8 mouse cellular contexts compared by ENCODE assay signal in genomic region chr1:75052091-75052490, GRCm38 (mm10).
DNase-seq lines count a peak whose midpoint lies in the region.

No protein-coding gene starts in this region.

- DNase-seq in cerebellum, adult 18-20 months = peak; percentile 21 to 26
- DNase-seq in cerebellum, adult 11-12 months = no peak
- peak; percentile 15 for DNase-seq in layer of hippocampus, adult 11-12 months (ENCODE audit: low spot score)
- no peak for DNase-seq in layer of hippocampus, adult 9-10 months (ENCODE audit: low spot score)
- DNase-seq in NIH3T3 (ENCODE audit: low read depth) = peak; percentile 88
- DNase-seq in lung, postnatal 14 days = peak; percentile 31
- no peak for DNase-seq in urinary bladder, postnatal 4 days (ENCODE audit: low spot score in 2 of 2)
- no peak for DNase-seq in yolk sac, embryonic 10.5 days (ENCODE audit: low spot score)

Comparison
In these comparisons a context has a peak if more than half of its experiments do, and no peak if none do; other contexts are left out.
1. DNase-seq: peak in cerebellum, adult 18-20 months (2 of 2), layer of hippocampus, adult 11-12 months (single experiment), NIH3T3 (single experiment) and lung, postnatal 14 days (single experiment); none in cerebellum, adult 11-12 months (single experiment), layer of hippocampus, adult 9-10 months (single experiment), urinary bladder, postnatal 4 days (0 of 2) and yolk sac, embryonic 10.5 days (single experiment).